Mouse (Mus musculus) lung, adult 2 months (tissue): ENCODE measurements at regions not wholly inside any gene's neighbourhood (a gene's known extent, or its start where the extent isn't known, plus 50 kb on each side); places are given as distances from the start of the nearest gene placed in this dataset.

Experiments
- CTCF ChIP-seq: fragments of 200-500 bp; IDR thresholded peaks from 2 replicates; pipeline ENCODE4 v1.5.1; 2011; ENCODE audit warnings: mild to moderate bottlenecking, low read length, control low read depth; ENCODE audit not compliant: insufficient read depth
- POLR2A ChIP-seq: fragments of 200-500 bp; IDR thresholded peaks from 2 replicates; pipeline ENCODE4 v1.6.1; 2011; ENCODE audit warnings: low read depth, mild to moderate bottlenecking, control low read depth, low read length, borderline replicate concordance; ENCODE audit errors: extremely low read depth

GRCm38 (mm10) chr14:48345956-48346355, 100.0 kb upstream of the Tmem260 start:
- no peak for TF ChIP-seq CTCF
- TF ChIP-seq POLR2A = no peak
